Mouse (Mus musculus) cerebellum, adult 8-10 months (tissue): ENCODE data around the gene Gan.

Experiments
- DNase-seq: peaks from one replicate; pipeline ENCODE4 v3.0.0; 2022

Gene Gan

GRCm38 (mm10) chr8:117159031-117159430 lies 1.1 kb downstream of the Gan start:
- no peak for DNase-seq

DNA sequence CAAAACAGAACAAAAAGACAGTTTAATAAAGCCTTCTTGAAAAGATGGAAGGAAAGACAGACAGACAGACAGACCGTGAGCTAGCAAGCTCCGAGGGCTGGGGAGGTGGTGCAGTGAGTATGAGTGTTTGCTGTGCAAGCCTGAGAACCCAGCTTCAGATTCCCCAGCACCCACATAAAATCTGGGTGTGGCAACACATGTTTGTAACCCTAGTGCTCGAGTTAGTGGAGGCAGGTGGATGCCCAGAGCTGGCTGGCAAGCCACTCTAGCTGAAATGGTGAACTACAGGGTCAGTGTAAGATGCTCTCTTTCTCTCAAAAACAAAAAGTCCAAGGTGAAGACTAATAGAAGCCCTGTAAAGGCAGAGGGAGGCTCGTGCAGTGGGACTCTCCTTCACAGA lies 7.0 kb downstream of the Gan start:
- no peak for DNase-seq

GRCm38 (mm10) chr8:117165542-117165941 lies 7.6 kb downstream of the Gan start:
- DNase-seq: no peak

GRCm38 (mm10) chr8:117166515-117166914 lies 8.6 kb downstream of the Gan start:
- no peak for DNase-seq

GRCm38 (mm10) chr8:117167243-117167883 lies 9.4 kb downstream of the Gan start:
- DNase-seq: no peak

- DNase-seq: no peak
These were observed 10.4 kb downstream of the Gan start for GRCm38 (mm10) chr8:117168378-117168777.

GRCm38 (mm10) chr8:117171826-117172225 lies 13.9 kb downstream of the Gan start:
- no peak for DNase-seq

- peak; percentile 30 for DNase-seq
These were observed 15.0 kb downstream of the Gan start for GRCm38 (mm10) chr8:117172904-117173303.

DNA sequence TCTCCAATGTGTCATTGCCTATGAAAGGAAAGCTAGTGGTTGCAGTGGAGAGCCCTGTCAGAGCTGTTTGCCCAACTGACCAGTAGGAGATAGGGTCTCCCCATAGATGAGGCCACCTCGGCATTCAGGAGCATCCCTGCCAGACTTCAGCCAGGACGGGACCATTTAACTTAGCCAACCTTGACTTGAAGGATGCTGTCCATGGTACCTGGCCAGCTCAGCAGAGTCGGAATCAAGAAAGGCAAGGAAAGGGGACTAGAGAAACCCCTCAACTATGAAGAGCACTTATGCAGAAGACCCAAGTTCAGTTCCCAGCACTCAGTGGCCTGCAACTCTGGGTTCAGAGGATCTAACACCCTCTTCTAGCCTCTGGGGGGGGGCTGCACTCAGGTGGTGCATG lies 15.8 kb downstream of the Gan start:
- DNase-seq: no peak

DNA sequence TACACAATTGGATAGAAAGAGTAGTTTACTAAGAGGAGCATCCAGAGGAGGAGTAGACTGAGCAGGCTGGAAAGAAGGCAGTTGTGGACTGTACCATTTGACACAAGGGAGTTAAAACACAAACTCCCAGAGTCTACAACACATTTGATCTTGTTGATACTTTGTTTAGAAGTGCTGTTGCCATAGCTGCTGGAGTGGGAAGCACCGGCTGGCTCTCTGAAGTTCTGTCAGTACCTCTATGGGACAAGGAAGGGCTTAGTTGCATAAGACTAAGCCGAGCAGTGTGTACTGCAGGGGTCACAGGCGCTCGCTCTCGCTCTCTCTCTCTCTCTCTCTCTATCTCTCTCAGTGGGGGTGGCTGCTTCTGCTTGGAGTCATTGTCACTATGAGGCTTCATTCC lies 16.6 kb downstream of the Gan start:
- no peak for DNase-seq

- no peak for DNase-seq
These were observed 18.4 kb downstream of the Gan start for GRCm38 (mm10) chr8:117176308-117176707.

DNA sequence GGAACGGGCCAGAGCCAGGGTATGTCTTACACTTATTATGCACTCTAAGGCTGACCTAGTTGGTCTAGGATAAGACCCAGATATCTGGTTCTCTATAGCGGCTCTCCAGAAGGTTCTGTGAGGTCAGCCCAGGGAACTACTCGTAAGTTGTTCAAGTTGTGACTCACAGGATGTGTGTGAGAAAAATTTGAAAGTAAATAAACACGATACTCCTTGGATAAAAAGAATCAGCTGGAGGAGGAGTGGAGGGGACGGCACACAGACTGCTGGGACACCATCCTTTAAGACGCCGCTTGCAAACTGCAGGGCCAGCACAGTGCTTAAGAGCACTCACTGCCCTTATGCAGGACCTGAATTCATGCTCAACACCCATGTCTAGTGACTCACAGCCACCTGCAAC lies 19.3 kb downstream of the Gan start:
- no peak for DNase-seq

GRCm38 (mm10) chr8:117178039-117178438 lies 20.1 kb downstream of the Gan start:
- DNase-seq: no peak

- no peak for DNase-seq
These were observed 20.7 kb downstream of the Gan start for GRCm38 (mm10) chr8:117178676-117179075.

- DNase-seq: no peak
These were observed 24.8 kb downstream of the Gan start for GRCm38 (mm10) chr8:117182746-117183145.

GRCm38 (mm10) chr8:117183664-117184377 lies 25.9 kb downstream of the Gan start:
- no peak for DNase-seq

- DNase-seq: no peak
These were observed 36.4 kb downstream of the Gan start for GRCm38 (mm10) chr8:117194355-117194754.

GRCm38 (mm10) chr8:117196593-117196992 lies 38.7 kb downstream of the Gan start:
- DNase-seq: no peak

DNA sequence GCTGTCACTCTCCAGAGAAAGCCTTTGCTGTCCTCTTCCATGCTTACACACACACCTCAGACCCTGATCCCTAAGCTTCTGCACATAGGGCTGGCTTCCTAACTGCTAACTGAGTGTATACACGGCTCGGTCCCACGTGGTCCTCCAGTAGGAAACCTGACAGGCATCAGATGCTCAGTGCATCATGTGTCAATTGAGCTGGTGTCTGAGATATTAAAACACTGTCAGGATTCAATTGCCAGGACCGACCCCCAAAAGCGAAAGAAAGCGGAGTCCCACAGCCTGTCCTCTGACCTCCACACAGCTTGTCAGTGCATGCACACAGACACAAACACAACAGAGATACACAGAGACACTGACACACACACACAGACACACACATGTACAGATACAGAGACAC lies 39.6 kb downstream of the Gan start:
- DNase-seq: no peak

GRCm38 (mm10) chr8:117198141-117198935 lies 40.4 kb downstream of the Gan start:
- no peak for DNase-seq

- DNase-seq: no peak
These were observed 41.7 kb downstream of the Gan start for GRCm38 (mm10) chr8:117199658-117200057.

DNA sequence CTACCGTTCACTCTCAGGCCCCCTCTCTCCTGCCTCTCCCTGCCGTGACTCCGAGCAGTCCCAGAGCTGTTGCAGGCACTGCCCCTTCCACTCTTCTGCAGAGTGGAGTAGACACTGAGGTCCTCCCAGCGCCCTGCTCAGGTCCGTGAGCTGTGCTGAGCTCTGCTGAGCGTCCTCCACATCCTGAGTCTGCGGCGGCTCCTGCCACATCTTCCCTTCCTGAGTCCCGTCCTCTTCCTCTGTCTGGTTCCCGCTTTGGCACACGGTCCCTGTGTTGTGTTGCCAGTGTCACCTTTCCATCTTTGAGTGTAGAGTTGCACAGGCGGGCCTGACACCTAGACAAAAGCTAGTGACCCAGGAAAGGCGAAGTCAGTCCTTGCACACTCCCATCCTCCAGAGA lies 42.4 kb downstream of the Gan start:
- DNase-seq: no peak

DNA sequence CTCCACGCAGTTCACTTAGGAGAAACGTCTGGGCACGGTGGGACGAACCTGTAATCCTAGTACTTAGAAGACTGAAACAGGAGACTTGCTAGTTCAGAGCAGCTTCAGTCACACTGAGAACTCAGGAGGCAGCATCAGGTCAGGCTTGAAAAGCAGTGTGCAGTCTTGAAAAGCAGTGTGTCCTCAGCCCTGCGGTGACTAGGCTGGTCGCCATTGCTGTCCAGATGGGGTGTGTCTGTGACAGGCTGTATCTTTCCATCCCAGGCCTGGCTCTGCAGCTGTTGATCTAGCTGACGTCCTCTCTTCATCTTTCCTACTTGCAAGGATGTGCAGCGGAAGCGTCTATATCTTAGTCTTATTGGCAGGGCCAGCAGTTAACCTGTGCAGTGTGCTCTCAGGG lies 42.9 kb downstream of the Gan start:
- DNase-seq: no peak
